Mouse (Mus musculus) heart, embryonic 15.5 days (tissue): ENCODE data around the gene Tmem160. TPM values are rescaled to one million over a fixed set of nuclear protein-coding genes. Genes with fewer than 3 reads are reported as not detected.
A peak's percentile ranks its signal among the peaks of the same experiment; 100 is the strongest.

Experiments
- ATAC-seq: fragments of 200-750 bp; cut with Nextera tagmentation; replicated peaks from 2 replicates; pipeline ENCODE4 v1.8.0; 2017; ENCODE audit warnings: low read depth, moderate TSS enrichment; ENCODE audit not compliant: insufficient number of reproducible peaks, insufficient read depth, low FRiP score
- H3K27ac ChIP-seq: fragments of 300-500 bp; sonication (generic); 2 replicates; pipeline ENCODE4 v1.5.1; 2015; ENCODE audit warnings: mild to moderate bottlenecking, inconsistent platforms
- H3K27me3 ChIP-seq: fragments of 300-500 bp; sonication (generic); 2 replicates; pipeline ENCODE4 v1.6.1; 2015; ENCODE audit warnings: inconsistent platforms
- H3K36me3 ChIP-seq: fragments of 300-500 bp; sonication (generic); 2 replicates; pipeline ENCODE4 v1.6.1; 2015; ENCODE audit warnings: mild to moderate bottlenecking, inconsistent platforms
- H3K4me1 ChIP-seq: fragments of 300-500 bp; sonication (generic); replicated peaks from 2 replicates; pipeline ENCODE4 v1.6.1; 2015; ENCODE audit warnings: inconsistent platforms
- H3K4me2 ChIP-seq: fragments of 300-500 bp; sonication (generic); 2 replicates; pipeline ENCODE4 v1.6.1; 2015; ENCODE audit warnings: inconsistent platforms, mild to moderate bottlenecking, moderate library complexity
- H3K4me3 ChIP-seq: fragments of 300-500 bp; sonication (generic); 2 replicates; pipeline ENCODE4 v1.5.1; 2015; ENCODE audit warnings: mild to moderate bottlenecking, inconsistent platforms
- H3K9ac ChIP-seq: fragments of 300-500 bp; sonication (generic); 2 replicates; pipeline ENCODE4 v1.6.1; 2015; ENCODE audit warnings: mild to moderate bottlenecking, inconsistent platforms
- H3K9me3 ChIP-seq: fragments of 300-500 bp; sonication (generic); replicated peaks from 2 replicates; pipeline ENCODE4 v1.6.1; 2016; ENCODE audit warnings: inconsistent platforms
- WGBS: fragments of 180-500 bp; shearing (Covaris S2); methylation state at CpG from one replicate; pipeline ENCODE4 v1.1.7; 2015; ENCODE audit warnings: mixed read lengths; 5-methylcytosine and 5-hydroxymethylcytosine counted together
- polyA plus RNA-seq: library from polyadenylated mRNA; unstranded; fragments of >200 nt; fragmentation: Nextera tagmentation; extraction: Ambion mirVana; gene quantifications from 2 replicates; pipeline ENCODE4 v1.2.1, GENCODE M21; 2015

Tmem160 gene
- polyA plus RNA-seq, 1 experiment from 2014 or later: 76.1 TPM

- Histone ChIP-seq H3K4me3 (no peak overlapping the region), H3K27me3 (no peaks in the 10 kb centered on the region), H3K9ac (no peak overlapping the region), H3K27ac (peak overlapping the region; percentile 75), H3K36me3 (peaks cover 43% of the 10 kb centered on the region), H3K4me1 (peaks cover 36% of the 10 kb centered on the region), H3K9me3 (no peaks in the 10 kb centered on the region), H3K4me2 (0 out of 2 replicates have a peak overlapping the region, but pooled peaks have one; percentile 4)
- 58% methylated on average over 10 of the region's 10 CpGs for WGBS
- ATAC-seq: peak; percentile 64
Measured at GRCm38 (mm10) chr7:16417141-16417771, 35.3 kb upstream of the Tmem160 start.

GRCm38 (mm10) chr7:16418713-16419112, 33.9 kb upstream of the Tmem160 start:
- WGBS: 82% methylated on average over 5 of the region's 5 CpGs

GRCm38 (mm10) chr7:16420493-16421118, 32.0 kb upstream of the Tmem160 start:
- Histone ChIP-seq H3K4me1 (peaks cover 22% of the 10 kb centered on the region), H3K27ac (no peak overlapping the region), H3K27me3 (no peaks in the 10 kb centered on the region), H3K36me3 (peaks cover 72% of the 10 kb centered on the region), H3K4me2 (no peak overlapping the region), H3K4me3 (no peak overlapping the region), H3K9ac (no peak overlapping the region), H3K9me3 (no peaks in the 10 kb centered on the region)
- no peak for ATAC-seq
- 87% methylated on average over 8 of the region's 8 CpGs for WGBS

More at GRCm38 (mm10) chr7:16418713-16419112, 33.9 kb upstream of the Tmem160 start:
- H3K4me1 ChIP-seq: peaks cover 31% of the 10 kb centered on the region
- H3K9me3 ChIP-seq: no peaks in the 10 kb centered on the region
- no peak overlapping the region for H3K4me3 ChIP-seq
- H3K36me3 ChIP-seq: peaks cover 53% of the 10 kb centered on the region
- no peak overlapping the region for H3K27ac ChIP-seq
- no peaks in the 10 kb centered on the region for H3K27me3 ChIP-seq
- H3K4me2 ChIP-seq: no peak overlapping the region
- no peak overlapping the region for H3K9ac ChIP-seq
- no peak for ATAC-seq

GRCm38 (mm10) chr7:16422222-16422856, 30.2 kb upstream of the Tmem160 start:
- Histone ChIP-seq H3K27me3 (no peaks in the 10 kb centered on the region), H3K4me2 (no peak overlapping the region), H3K9me3 (no peaks in the 10 kb centered on the region), H3K4me3 (no peak overlapping the region), H3K36me3 (peaks cover 88% of the 10 kb centered on the region), H3K27ac (no peak overlapping the region), H3K4me1 (peaks cover 8% of the 10 kb centered on the region), H3K9ac (no peak overlapping the region)
- WGBS: 86% methylated on average over 18 of the region's 18 CpGs
- no peak for ATAC-seq

- H3K9me3 ChIP-seq: no peaks in the 10 kb centered on the region
- 78% methylated on average over 9 of the region's 9 CpGs for WGBS
- H3K27me3 ChIP-seq: no peaks in the 10 kb centered on the region
- H3K27ac ChIP-seq: no peak overlapping the region
- H3K36me3 ChIP-seq: peaks cover 95% of the 10 kb centered on the region
- no peak for ATAC-seq
- H3K9ac ChIP-seq: no peak overlapping the region
- no peak overlapping the region for H3K4me2 ChIP-seq
- H3K4me3 ChIP-seq: no peak overlapping the region
- H3K4me1 ChIP-seq: no peaks in the 10 kb centered on the region
Measured at GRCm38 (mm10) chr7:16423731-16424130, 28.8 kb upstream of the Tmem160 start.

GRCm38 (mm10) chr7:16425721-16426120, 26.9 kb upstream of the Tmem160 start:
- H3K9me3 ChIP-seq: no peaks in the 10 kb centered on the region
- WGBS: 77% methylated on average over 10 of the region's 10 CpGs
- H3K36me3 ChIP-seq: peaks cover 95% of the 10 kb centered on the region
- no peak overlapping the region for H3K27ac ChIP-seq
- H3K4me3 ChIP-seq: no peak overlapping the region
- ATAC-seq: no peak
- no peak overlapping the region for H3K4me2 ChIP-seq
- no peaks in the 10 kb centered on the region for H3K4me1 ChIP-seq
- H3K9ac ChIP-seq: no peak overlapping the region
- H3K27me3 ChIP-seq: no peaks in the 10 kb centered on the region

GRCm38 (mm10) chr7:16426129-16426729, 26.4 kb upstream of the Tmem160 start:
- Histone ChIP-seq H3K9me3 (no peaks in the 10 kb centered on the region), H3K9ac (no peak overlapping the region), H3K4me1 (no peaks in the 10 kb centered on the region), H3K27ac (no peak overlapping the region), H3K4me2 (no peak overlapping the region), H3K4me3 (no peak overlapping the region), H3K36me3 (peaks cover 95% of the 10 kb centered on the region), H3K27me3 (no peaks in the 10 kb centered on the region)
- whole genome bisulfite sequencing: 57% methylated on average over 4 of the region's 4 CpGs
- no peak for ATAC-seq

GRCm38 (mm10) chr7:16433352-16433971, 19.1 kb upstream of the Tmem160 start:
- Histone ChIP-seq H3K4me3 (no peak overlapping the region), H3K9ac (0 out of 2 replicates have a peak overlapping the region, but pooled peaks have one; percentile 18), H3K4me2 (no peak overlapping the region), H3K27me3 (no peaks in the 10 kb centered on the region), H3K4me1 (peaks cover 28% of the 10 kb centered on the region), H3K9me3 (no peaks in the 10 kb centered on the region), H3K36me3 (peaks cover 77% of the 10 kb centered on the region), H3K27ac (peak overlapping the region; percentile 64)
- ATAC-seq: peak; percentile 67; the same call in 1 of the 2 replicates
- 30% methylated on average over 3 of the region's 3 CpGs for WGBS

- no peaks in the 10 kb centered on the region for H3K9me3 ChIP-seq
- no peak overlapping the region for H3K4me3 ChIP-seq
- peaks cover 28% of the 10 kb centered on the region for H3K4me1 ChIP-seq
- no peak overlapping the region for H3K27ac ChIP-seq
- no peaks in the 10 kb centered on the region for H3K27me3 ChIP-seq
- 85% methylated on average over 9 of the region's 9 CpGs for WGBS
- H3K36me3 ChIP-seq: peaks cover 61% of the 10 kb centered on the region
- no peak overlapping the region for H3K9ac ChIP-seq
- ATAC-seq: no peak
- H3K4me2 ChIP-seq: no peak overlapping the region
Measured at GRCm38 (mm10) chr7:16435088-16435487, 17.5 kb upstream of the Tmem160 start.

GRCm38 (mm10) chr7:16441241-16441640, 11.3 kb upstream of the Tmem160 start:
- Histone ChIP-seq H3K4me1 (peaks cover 18% of the 10 kb centered on the region), H3K9ac (no peak overlapping the region), H3K4me3 (no peak overlapping the region), H3K36me3 (peaks cover 5% of the 10 kb centered on the region; the same call in 1 of the 2 replicates), H3K4me2 (no peak overlapping the region), H3K9me3 (no peaks in the 10 kb centered on the region), H3K27ac (no peak overlapping the region), H3K27me3 (no peaks in the 10 kb centered on the region)
- ATAC-seq: no peak

GRCm38 (mm10) chr7:16451656-16452055, 923 bp upstream of the Tmem160 start:
- H3K4me2 ChIP-seq: no peak overlapping the region
- peaks cover 11% of the 10 kb centered on the region for H3K4me1 ChIP-seq
- 62% methylated on average over 6 of the region's 6 CpGs for WGBS
- H3K4me3 ChIP-seq: no peak overlapping the region
- ATAC-seq: no peak
- H3K9ac ChIP-seq: no peak overlapping the region
- H3K9me3 ChIP-seq: no peaks in the 10 kb centered on the region
- H3K36me3 ChIP-seq: peaks cover 3% of the 10 kb centered on the region; the same call in 1 of the 2 replicates
- no peaks in the 10 kb centered on the region for H3K27me3 ChIP-seq
- H3K27ac ChIP-seq: peak overlapping the region; percentile 35
